Comparison of ENCODE assay signal across 29 mouse cellular contexts in genomic region chr5:8999108-8999507, GRCm38 (mm10). TPM values are rescaled to one million over a fixed set of nuclear protein-coding genes. Genes with fewer than 3 reads are reported as not detected.
DNase-seq lines count a peak whose midpoint lies in the region; ATAC-seq and TF ChIP-seq lines count a peak whose summit lies in the region.
"Had no signal": no experiment of that assay in that cellular context is flagged by ENCODE, and none has a peak within 500 bp of the region (broad histone marks: within the 10 kb centered on the region; RNA-seq: fewer than 3 reads in every experiment).

No protein-coding gene starts in this region.

- DNase-seq in liver, adult 2 months (ENCODE audit: extremely low read depth, low read depth, low spot score) = peak; percentile 78
- DNase-seq in liver = no peak
- no peak for DNase-seq in heart, postnatal 10 days
- DNase-seq in adrenal gland, adult (ENCODE audit: inconsistent age in 2 of 2, low spot score in 1 of 2) = no peak
- DNase-seq: adrenal gland, postnatal 25 days; cerebellum, adult 11-12 months; cerebellum, adult 9-11 months; forebrain, postnatal 0 days; gastrocnemius, postnatal 10 days; heart, postnatal 14 days; kidney, adult 11 months; kidney, postnatal 25 days; lung, adult 2 months; lung, postnatal 10 days; retina, postnatal 1 day; right cerebral cortex, postnatal 25 days; thymus, postnatal 25 days had no signal

- no peak for TF ChIP-seq CTCF in liver, adult 2 months (IDR thresholded peaks at IDR 0.05; ENCODE audit: low read depth, low read length)

- no peaks in the 10 kb centered on the region for H3K27me3 ChIP-seq in intestine, embryonic 16.5 days (replicated peaks; ENCODE audit: control insufficient read depth, insufficient read depth, low read length)
- no peaks in the 10 kb centered on the region for H3K27me3 ChIP-seq in intestine, embryonic 15.5 days (replicated peaks)
- no peaks in the 10 kb centered on the region for H3K27me3 ChIP-seq in liver, adult 2 months (ENCODE audit: control insufficient read depth, insufficient read depth, low read length)
- no peaks in the 10 kb centered on the region for H3K27me3 ChIP-seq in liver, embryonic 15.5 days
- H3K27me3 ChIP-seq: heart, embryonic 13.5 days; limb, embryonic 13.5 days; midbrain, embryonic 15.5 days; neural tube, embryonic 15.5 days; stomach, embryonic 15.5 days had no signal

- H3K4me2 ChIP-seq in intestine, embryonic 16.5 days (ENCODE audit: low read depth, low read length) = no peak overlapping the region
- no peak overlapping the region for H3K4me2 ChIP-seq in intestine, embryonic 15.5 days (replicated peaks)
- H3K4me2 ChIP-seq in liver, embryonic 15.5 days = no peak overlapping the region
- H3K4me2 ChIP-seq: heart, embryonic 13.5 days; limb, embryonic 13.5 days; midbrain, embryonic 15.5 days; neural tube, embryonic 15.5 days; stomach, embryonic 15.5 days had no signal

- H3K36me3 ChIP-seq in intestine, embryonic 16.5 days (ENCODE audit: control insufficient read depth, insufficient read depth, low read length) = no peaks in the 10 kb centered on the region
- H3K36me3 ChIP-seq in intestine, embryonic 15.5 days = no peaks in the 10 kb centered on the region
- peaks cover 2% of the 10 kb centered on the region for H3K36me3 ChIP-seq in liver, adult 2 months (ENCODE audit: control insufficient read depth, insufficient read depth, low read length)
- no peaks in the 10 kb centered on the region; the same call in 1 of the 2 replicates for H3K36me3 ChIP-seq in liver, embryonic 15.5 days (replicated peaks)
- H3K36me3 ChIP-seq: midbrain, embryonic 15.5 days; neural tube, embryonic 15.5 days; stomach, embryonic 15.5 days had no signal

- no peaks in the 10 kb centered on the region for H3K9me3 ChIP-seq in intestine, embryonic 16.5 days (ENCODE audit: control insufficient read depth, low read length)
- no peaks in the 10 kb centered on the region for H3K9me3 ChIP-seq in intestine, embryonic 15.5 days
- H3K9me3 ChIP-seq in liver, embryonic 15.5 days (replicated peaks) = no peaks in the 10 kb centered on the region
- H3K9me3 ChIP-seq: heart, embryonic 13.5 days; hindbrain, embryonic 10.5 days; limb, embryonic 13.5 days; midbrain, embryonic 15.5 days; neural tube, embryonic 15.5 days; stomach, embryonic 15.5 days had no signal

- H3K9ac ChIP-seq in intestine, embryonic 16.5 days (ENCODE audit: low read depth, low read length) = no peak overlapping the region
- no peak overlapping the region for H3K9ac ChIP-seq in intestine, embryonic 15.5 days
- peak overlapping the region; percentile 53 for H3K9ac ChIP-seq in liver, adult 2 months (ENCODE audit: low read depth, low read length)
- H3K9ac ChIP-seq in liver, embryonic 15.5 days = no peak overlapping the region
- H3K9ac ChIP-seq: forebrain, postnatal 0 days; heart, embryonic 13.5 days; limb, embryonic 13.5 days; midbrain, embryonic 15.5 days; neural tube, embryonic 15.5 days; stomach, embryonic 15.5 days had no signal

- no peak for TF ChIP-seq POLR2A in liver, adult 2 months (IDR thresholded peaks at IDR 0.05; ENCODE audit: extremely low read depth, insufficient read depth, low read length)

- H3K4me1 ChIP-seq in intestine, embryonic 16.5 days (ENCODE audit: control insufficient read depth, insufficient read depth, low read length) = no peaks in the 10 kb centered on the region; the same call in 1 of the 2 replicates
- H3K4me1 ChIP-seq in intestine, embryonic 15.5 days (replicated peaks) = 0 out of 2 replicates have a peak, but pooled peaks cover 2% of the 10 kb centered on the region
- H3K4me1 ChIP-seq in liver, adult 2 months (ENCODE audit: control insufficient read depth, insufficient read depth, low read length) = peaks cover 17% of the 10 kb centered on the region
- H3K4me1 ChIP-seq in liver, embryonic 15.5 days (replicated peaks) = peaks cover 27% of the 10 kb centered on the region

- H3K79me2 ChIP-seq in liver, adult 2 months (ENCODE audit: control insufficient read depth, insufficient read depth, low read length) = peaks cover 18% of the 10 kb centered on the region; the same call in 1 of the 2 replicates

- ATAC-seq in intestine, embryonic 16.5 days = no peak
- ATAC-seq in intestine, embryonic 15.5 days = no peak
- ATAC-seq in liver, embryonic 15.5 days (ENCODE audit: insufficient read depth) = no peak
- ATAC-seq: forebrain, postnatal 0 days; hindbrain, postnatal 0 days; midbrain, embryonic 15.5 days had no signal

- WGBS in intestine, embryonic 16.5 days = 55% methylated on average over 4 of the region's 4 CpGs
- 69% methylated on average over 4 of the region's 4 CpGs for WGBS in intestine, embryonic 15.5 days
- 18% methylated on average over 4 of the region's 4 CpGs for WGBS in liver, adult 2 months
- WGBS in liver, embryonic 15.5 days (ENCODE audit: insufficient replicate concordance) = 44% methylated on average over 4 of the region's 4 CpGs

- H3K4me3 ChIP-seq in intestine, embryonic 16.5 days (ENCODE audit: low read length) = no peak overlapping the region
- no peak overlapping the region for H3K4me3 ChIP-seq in intestine, embryonic 15.5 days (replicated peaks)
- no peak overlapping the region for H3K4me3 ChIP-seq in liver, adult 2 months (ENCODE audit: insufficient read depth, low read depth, low read length)
- H3K4me3 ChIP-seq in liver, embryonic 15.5 days (replicated peaks) = no peak overlapping the region
- H3K4me3 ChIP-seq: erythroblast, embryonic 14.5 days; heart, embryonic 13.5 days; hindbrain, embryonic 10.5 days; limb, embryonic 13.5 days; midbrain, embryonic 15.5 days; neural tube, embryonic 15.5 days; stomach, embryonic 15.5 days had no signal

- peak overlapping the region; percentile 71 for H3K27ac ChIP-seq in intestine, embryonic 16.5 days (ENCODE audit: low read length)
- no peak overlapping the region for H3K27ac ChIP-seq in intestine, embryonic 15.5 days
- peak overlapping the region; percentile 89 for H3K27ac ChIP-seq in liver, adult 2 months (replicated peaks; ENCODE audit: insufficient read depth, low read depth, low read length)
- H3K27ac ChIP-seq in liver, embryonic 15.5 days (replicated peaks) = peak overlapping the region; percentile 68
- H3K27ac ChIP-seq: heart, embryonic 13.5 days; hindbrain, embryonic 10.5 days; hindbrain, postnatal 0 days; limb, embryonic 13.5 days; macrophage; midbrain, embryonic 15.5 days; neural tube, embryonic 15.5 days; stomach, embryonic 15.5 days had no signal

- intact Hi-C loops in heart, postnatal 10 days (cut with DNase I) = loop anchor here (5.0 to 10.0 kb wide), 5 partner anchors 57 to 944 kb away; partner anchors contain the start of genes Dbf4, Slc25a40 and Tmem243

RNA-seq across cellular contexts. Expression of gene Crot, which starts 2.0 kb away (rescaled TPM):
- polyA plus RNA-seq in intestine, embryonic 16.5 days (2015; fragmentation: Nextera tagmentation; extraction: Ambion mirVana) = 63.0 and 77.2 TPM in 2 replicates
- 51.6 and 55.3 TPM in 2 replicates for polyA plus RNA-seq in intestine, embryonic 15.5 days (2015; fragmentation: Nextera tagmentation; extraction: Ambion mirVana)
- total RNA-seq in liver, adult 2 months (2014; rRNA removed) = 480 and 523 TPM in 2 replicates
- 152 and 154 TPM in 2 replicates for polyA plus RNA-seq in liver, adult 2 months (2012; rRNA removed)
- polyA plus RNA-seq in liver, embryonic 15.5 days (2015; fragmentation: Nextera tagmentation; extraction: Ambion mirVana) = 58.1 and 58.3 TPM in 2 replicates
- 10 to 100 TPM; 22.9 to 27.0 TPM for total RNA-seq in heart, postnatal 10 days (2021)
